Mouse (Mus musculus) liver, embryonic 13.5 days (tissue): ENCODE data around the gene Sh2b3. TPM values are rescaled to one million over a fixed set of nuclear protein-coding genes. Genes with fewer than 3 reads are reported as not detected.

Experiments
- ATAC-seq: fragments of 200-750 bp; cut with Nextera tagmentation; 2 replicates; pipeline ENCODE4 v1.8.0; 2017; ENCODE audit warnings: low read depth, mild to moderate bottlenecking, moderate number of reproducible peaks, moderate library complexity
- DNase-seq: peaks from one replicate; pipeline ENCODE4 v3.0.0; 2022
- H3K27ac ChIP-seq: fragments of 300-500 bp; sonication (generic); 2 replicates; pipeline ENCODE4 v1.5.1; 2015; ENCODE audit warnings: moderate library complexity, mild to moderate bottlenecking, inconsistent platforms
- H3K27me3 ChIP-seq: fragments of 300-500 bp; sonication (generic); 2 replicates; pipeline ENCODE4 v1.6.1; 2015; ENCODE audit warnings: mild to moderate bottlenecking, inconsistent platforms
- H3K36me3 ChIP-seq: fragments of 300-500 bp; sonication (generic); 2 replicates; pipeline ENCODE4 v1.6.1; 2015; ENCODE audit warnings: mild to moderate bottlenecking, inconsistent platforms
- H3K4me1 ChIP-seq: fragments of 300-500 bp; sonication (generic); replicated peaks from 2 replicates; pipeline ENCODE4 v1.6.1; 2015; ENCODE audit warnings: inconsistent platforms
- H3K4me2 ChIP-seq: fragments of 300-500 bp; sonication (generic); 2 replicates; pipeline ENCODE4 v1.6.1; 2015; ENCODE audit warnings: inconsistent platforms, mild to moderate bottlenecking, moderate library complexity
- H3K4me3 ChIP-seq: fragments of 300-500 bp; sonication (generic); replicated peaks from 2 replicates; pipeline ENCODE4 v1.5.1; 2015; ENCODE audit warnings: mild to moderate bottlenecking, inconsistent platforms
- H3K9ac ChIP-seq: fragments of 300-500 bp; sonication (generic); 2 replicates; pipeline ENCODE4 v1.6.1; 2015; ENCODE audit warnings: mild to moderate bottlenecking, inconsistent platforms
- H3K9me3 ChIP-seq: fragments of 300-500 bp; sonication (generic); replicated peaks from 2 replicates; pipeline ENCODE4 v1.6.1; 2016; ENCODE audit warnings: inconsistent platforms
- WGBS: fragments of 180-500 bp; shearing (Covaris S2); methylation state at CpG from one replicate; pipeline ENCODE4 v1.1.7; 2015; ENCODE audit not compliant: insufficient replicate concordance; 5-methylcytosine and 5-hydroxymethylcytosine counted together
- polyA plus RNA-seq: library from polyadenylated mRNA; unstranded; fragments of >200 nt; fragmentation: Nextera tagmentation; extraction: Ambion mirVana; gene quantifications from 2 replicates; pipeline ENCODE4 v1.2.1, GENCODE M21; 2015

Sh2b3 gene
- polyA plus RNA-seq, 1 experiment from 2014 or later = 6.1 TPM

DNA sequence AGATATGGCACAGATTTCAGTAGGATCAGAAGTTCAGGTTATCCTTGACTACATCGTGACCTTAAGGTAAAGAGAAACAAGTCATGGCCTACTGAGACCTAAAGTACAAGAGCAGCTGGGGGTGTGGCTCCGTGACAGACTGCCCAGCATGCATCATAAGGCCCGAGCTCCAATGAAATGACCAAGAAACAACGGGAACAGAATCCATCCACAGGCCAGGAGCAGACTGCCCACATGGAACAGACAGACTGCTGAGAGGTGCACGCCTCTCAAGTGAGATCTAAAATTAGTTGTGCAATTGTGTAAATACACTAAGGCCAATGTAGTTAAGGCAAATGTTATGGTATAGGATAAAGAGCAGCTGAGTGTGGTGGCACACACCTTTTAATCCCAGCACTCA is 15.9 kb downstream of the Sh2b3 start:
- Histone ChIP-seq H3K4me2 (no peak overlapping the region), H3K27ac (no peak overlapping the region), H3K9ac (no peak overlapping the region), H3K36me3 (peaks cover 93% of the 10 kb centered on the region), H3K4me3 (no peak overlapping the region), H3K4me1 (peaks cover 49% of the 10 kb centered on the region), H3K27me3 (no peaks in the 10 kb centered on the region), H3K9me3 (no peaks in the 10 kb centered on the region)
- 72% methylated on average over 5 of the region's 5 CpGs for WGBS
- DNase-seq = no peak
- no peak for ATAC-seq

DNA sequence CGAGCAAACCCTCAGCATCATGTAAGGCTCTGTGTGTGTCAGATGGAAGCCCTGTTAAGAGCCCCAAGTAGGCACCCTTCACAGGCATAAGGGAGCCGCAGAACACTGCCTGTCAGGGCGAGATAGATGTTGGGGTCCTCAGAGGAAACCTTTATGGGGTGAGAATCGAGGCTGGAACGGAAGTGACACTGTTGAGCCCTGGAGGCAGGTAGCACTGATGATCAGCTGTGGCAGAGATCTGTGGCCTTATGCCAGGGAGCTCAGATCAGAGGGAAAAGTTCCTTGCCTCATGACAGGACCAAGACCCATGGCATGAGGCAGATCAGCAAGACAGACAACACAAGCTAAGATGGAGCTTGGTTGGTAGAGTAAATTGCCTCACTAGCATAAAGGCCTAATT is 16.3 kb downstream of the Sh2b3 start:
- DNase-seq (no peak), ATAC-seq (no peak)
- H3K27me3 ChIP-seq = no peaks in the 10 kb centered on the region
- H3K9me3 ChIP-seq = no peaks in the 10 kb centered on the region
- H3K27ac ChIP-seq = 0 out of 2 replicates have a peak overlapping the region, but pooled peaks have one; percentile 4
- H3K4me1 ChIP-seq = peaks cover 49% of the 10 kb centered on the region
- H3K4me2 ChIP-seq = no peak overlapping the region
- no peak overlapping the region for H3K4me3 ChIP-seq
- H3K9ac ChIP-seq = no peak overlapping the region
- peaks cover 93% of the 10 kb centered on the region for H3K36me3 ChIP-seq
- 72% methylated on average over 5 of the region's 5 CpGs for WGBS

DNA sequence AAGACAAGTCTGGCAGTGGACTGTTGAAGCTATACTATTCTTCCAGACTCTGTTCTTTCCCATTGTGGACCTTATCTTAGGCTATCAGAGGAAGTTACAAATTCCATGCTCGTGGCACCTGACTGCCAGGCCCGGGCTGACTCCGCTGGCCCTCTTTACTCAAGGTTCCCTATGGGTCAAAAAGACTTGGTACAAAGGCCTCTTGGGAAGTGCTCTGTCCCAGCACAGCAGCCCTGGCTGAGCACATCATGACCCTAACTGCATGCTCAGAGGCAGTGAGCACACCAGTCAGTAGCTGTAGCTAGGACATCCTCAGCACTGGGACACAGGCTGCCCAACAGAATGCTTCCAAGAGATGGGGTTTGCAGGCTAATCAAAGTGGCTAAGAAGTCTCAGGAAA is 16.8 kb downstream of the Sh2b3 start:
- peaks cover 49% of the 10 kb centered on the region for H3K4me1 ChIP-seq
- H3K9me3 ChIP-seq = no peaks in the 10 kb centered on the region
- ATAC-seq = no peak
- H3K36me3 ChIP-seq = peaks cover 93% of the 10 kb centered on the region
- no peak overlapping the region for H3K9ac ChIP-seq
- H3K27me3 ChIP-seq = no peaks in the 10 kb centered on the region
- WGBS = 55% methylated on average over 3 of the region's 3 CpGs
- no peak for DNase-seq
- no peak overlapping the region for H3K4me2 ChIP-seq
- no peak overlapping the region for H3K4me3 ChIP-seq
- H3K27ac ChIP-seq = 0 out of 2 replicates have a peak overlapping the region, but pooled peaks have one; percentile 4

DNA sequence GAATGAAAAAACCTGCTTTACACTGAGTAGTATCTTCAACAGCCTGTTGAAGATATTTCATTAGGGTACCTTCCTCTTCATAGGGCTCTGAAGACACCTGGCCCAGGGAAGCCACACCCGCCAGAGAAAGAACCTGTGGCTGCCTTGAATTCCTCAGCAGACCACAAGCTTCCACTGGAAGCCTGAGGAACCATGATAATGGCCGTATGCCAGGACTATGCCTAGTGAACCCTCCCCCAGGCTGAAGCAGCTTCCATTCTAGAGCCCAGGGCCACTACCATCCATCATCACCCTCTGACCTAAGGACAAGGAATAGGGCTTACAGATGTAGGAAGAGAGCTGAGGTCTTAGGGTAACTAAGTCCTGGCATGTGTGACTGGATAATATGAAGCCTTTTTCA is 17.3 kb downstream of the Sh2b3 start:
- no peak overlapping the region for H3K9ac ChIP-seq
- H3K4me1 ChIP-seq = peaks cover 45% of the 10 kb centered on the region
- peak overlapping the region; percentile 29; the same call in 1 of the 2 replicates for H3K27ac ChIP-seq
- no peaks in the 10 kb centered on the region for H3K27me3 ChIP-seq
- H3K36me3 ChIP-seq = peaks cover 91% of the 10 kb centered on the region
- no peaks in the 10 kb centered on the region for H3K9me3 ChIP-seq
- ATAC-seq = no peak
- 45% methylated on average over 2 of the region's 2 CpGs for WGBS
- no peak overlapping the region for H3K4me2 ChIP-seq
- H3K4me3 ChIP-seq = no peak overlapping the region
- DNase-seq = no peak

DNA sequence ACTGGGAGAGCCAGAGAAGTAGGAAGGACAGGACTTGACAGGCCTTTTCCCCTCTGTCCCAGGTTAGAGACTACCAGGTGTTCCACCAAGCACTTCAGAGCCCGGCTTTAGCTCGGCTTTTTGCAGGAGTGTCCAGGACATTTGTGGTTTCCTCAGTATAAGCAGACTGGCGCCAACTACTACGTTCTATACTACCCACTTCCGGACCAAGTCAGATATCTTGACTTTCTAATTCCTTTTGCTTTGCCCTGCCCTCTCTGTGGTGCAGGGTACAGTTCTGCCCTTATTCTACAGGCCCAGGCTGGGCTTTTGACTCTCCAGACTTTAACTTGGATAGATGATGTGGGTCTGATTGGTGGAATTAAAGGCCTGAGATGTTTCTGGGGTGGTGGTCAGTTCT is 17.9 kb downstream of the Sh2b3 start:
- WGBS = 45% methylated on average over 5 of the region's 5 CpGs
- Histone ChIP-seq H3K9ac (no peak overlapping the region), H3K36me3 (peaks cover 90% of the 10 kb centered on the region), H3K27ac (no peak overlapping the region), H3K9me3 (no peaks in the 10 kb centered on the region), H3K4me1 (peaks cover 40% of the 10 kb centered on the region), H3K4me2 (no peak overlapping the region), H3K27me3 (no peaks in the 10 kb centered on the region), H3K4me3 (no peak overlapping the region)
- ATAC-seq = no peak
- no peak for DNase-seq

DNA sequence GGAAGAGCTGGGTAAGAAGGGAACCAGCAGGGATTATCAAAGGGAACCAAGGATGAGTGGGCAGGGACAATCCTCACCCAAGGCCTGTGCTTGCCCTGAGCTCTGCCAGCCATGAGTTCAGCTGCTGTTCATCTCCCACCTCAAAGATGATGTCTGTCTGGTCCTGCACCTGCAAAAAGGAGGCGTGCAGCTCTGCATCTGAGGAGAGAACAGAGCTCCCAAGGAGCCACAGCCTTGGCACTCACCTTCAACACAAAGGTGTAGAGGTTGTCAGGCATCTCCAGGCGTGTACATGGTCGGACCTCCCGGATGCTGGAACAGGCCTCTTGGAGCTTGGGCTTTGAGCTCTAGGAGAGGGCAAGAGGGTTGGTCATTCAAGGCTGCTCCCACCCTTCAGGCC is 18.6 kb downstream of the Sh2b3 start:
- Histone ChIP-seq H3K36me3 (peaks cover 91% of the 10 kb centered on the region), H3K27ac (no peak overlapping the region), H3K9ac (no peak overlapping the region), H3K4me3 (no peak overlapping the region), H3K27me3 (no peaks in the 10 kb centered on the region), H3K4me2 (no peak overlapping the region), H3K9me3 (no peaks in the 10 kb centered on the region), H3K4me1 (peaks cover 33% of the 10 kb centered on the region)
- DNase-seq (no peak), ATAC-seq (no peak)
- 90% methylated on average over 4 of the region's 4 CpGs for WGBS

DNA sequence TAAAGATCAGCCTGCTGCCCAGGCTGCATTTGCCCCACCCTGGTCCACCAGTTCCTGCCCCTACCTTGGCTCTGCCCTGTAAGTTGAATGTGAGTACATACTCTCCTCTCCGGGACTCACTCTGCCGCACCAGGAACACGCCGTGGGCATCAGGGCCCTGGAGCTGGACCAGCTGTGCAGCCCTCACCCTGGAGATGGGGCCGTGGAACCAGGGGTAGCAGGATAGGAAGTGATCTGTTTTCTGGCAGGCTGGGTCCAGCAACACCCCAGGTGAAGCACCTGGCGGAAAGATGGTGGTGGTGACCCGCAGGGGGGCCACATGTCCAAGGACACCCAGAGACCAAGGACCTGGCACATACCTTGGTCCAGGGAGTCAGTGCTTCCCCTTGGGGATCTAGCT is 19.0 kb downstream of the Sh2b3 start:
- WGBS = 92% methylated on average over 7 of the region's 7 CpGs
- Histone ChIP-seq H3K36me3 (peaks cover 91% of the 10 kb centered on the region), H3K9ac (no peak overlapping the region), H3K9me3 (no peaks in the 10 kb centered on the region), H3K27ac (no peak overlapping the region), H3K4me2 (no peak overlapping the region), H3K27me3 (no peaks in the 10 kb centered on the region), H3K4me1 (peaks cover 29% of the 10 kb centered on the region), H3K4me3 (no peak overlapping the region)
- DNase-seq (no peak), ATAC-seq (no peak)

DNA sequence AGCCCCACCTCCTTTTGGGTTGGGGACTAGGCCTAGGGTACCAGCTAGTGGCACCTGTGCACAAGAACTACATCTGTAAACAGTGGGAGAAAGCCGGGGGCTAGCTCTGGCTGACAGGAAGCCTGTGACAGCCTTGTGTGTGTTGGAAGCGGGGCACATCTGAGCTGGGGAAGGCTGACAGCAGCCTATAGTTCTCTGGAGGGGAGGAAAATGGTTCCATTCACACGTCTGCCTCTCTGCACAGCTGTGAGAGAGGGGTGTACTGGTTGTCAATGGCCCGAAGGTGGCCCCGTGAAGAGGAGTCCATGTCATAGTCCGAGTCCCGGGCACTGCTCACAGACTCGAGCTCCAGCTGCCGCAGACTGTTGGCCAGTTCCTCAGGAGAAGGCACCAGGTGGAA is 19.9 kb downstream of the Sh2b3 start:
- H3K4me3 ChIP-seq = no peak overlapping the region
- peaks cover 91% of the 10 kb centered on the region for H3K36me3 ChIP-seq
- H3K9me3 ChIP-seq = no peaks in the 10 kb centered on the region
- DNase-seq (no peak), ATAC-seq (0 out of 2 replicates have a peak, but pooled peaks have one; percentile 4)
- no peaks in the 10 kb centered on the region for H3K27me3 ChIP-seq
- 87% methylated on average over 9 of the region's 9 CpGs for WGBS
- no peak overlapping the region for H3K27ac ChIP-seq
- no peak overlapping the region for H3K9ac ChIP-seq
- H3K4me1 ChIP-seq = peaks cover 27% of the 10 kb centered on the region
- H3K4me2 ChIP-seq = no peak overlapping the region

DNA sequence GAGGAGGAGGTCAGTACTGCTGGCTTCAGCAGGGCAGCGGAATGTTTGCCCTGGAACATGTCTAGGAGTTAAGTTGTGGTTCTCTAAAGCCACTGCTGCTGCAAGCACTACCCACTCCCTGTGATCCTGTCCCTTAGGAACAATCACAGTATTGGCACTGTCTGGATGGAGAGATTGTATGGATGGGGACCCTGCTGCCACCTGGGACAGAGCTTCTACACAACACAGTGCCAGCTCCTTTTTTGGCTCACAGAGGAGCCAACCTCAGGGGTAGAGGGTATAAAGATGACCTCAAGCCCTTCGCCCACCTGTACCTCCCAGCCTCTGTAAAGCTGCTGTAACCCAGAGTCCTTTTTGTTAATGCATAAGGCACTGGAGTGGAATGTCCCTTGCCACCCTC is 20.8 kb downstream of the Sh2b3 start:
- WGBS = 77% methylated on average over 2 of the region's 2 CpGs
- Histone ChIP-seq H3K4me3 (no peak overlapping the region), H3K27ac (no peak overlapping the region), H3K4me1 (peaks cover 32% of the 10 kb centered on the region), H3K4me2 (no peak overlapping the region), H3K36me3 (peaks cover 93% of the 10 kb centered on the region), H3K9ac (no peak overlapping the region), H3K27me3 (no peaks in the 10 kb centered on the region), H3K9me3 (no peaks in the 10 kb centered on the region)
- ATAC-seq (no peak), DNase-seq (no peak)

DNA sequence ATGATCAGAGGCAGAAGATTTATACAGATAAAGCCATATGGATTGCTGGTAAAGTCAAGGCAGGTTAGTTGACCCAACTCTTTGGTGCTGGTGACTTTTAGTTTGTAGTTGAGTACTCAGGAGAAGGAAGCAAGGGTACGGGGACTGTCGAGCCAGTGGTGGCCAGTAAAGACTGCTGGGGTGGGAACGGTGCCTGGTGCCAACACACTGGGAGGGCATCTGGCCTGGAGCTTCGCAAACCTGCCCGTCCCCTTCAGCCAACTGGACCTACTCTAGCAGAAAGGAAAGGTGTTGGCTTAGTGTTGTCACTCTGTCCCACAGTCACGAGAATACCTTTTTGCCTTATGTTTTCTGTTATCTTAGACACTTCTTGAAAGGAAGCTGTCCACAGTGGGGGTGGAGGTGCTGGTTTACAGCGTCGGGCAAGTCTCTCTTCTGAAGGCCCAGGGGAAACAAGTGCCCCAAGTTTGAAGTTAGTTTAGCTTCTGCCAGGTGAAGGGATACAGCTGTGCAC is 21.5 kb downstream of the Sh2b3 start:
- no peak for ATAC-seq
- 73% methylated on average over 8 of the region's 8 CpGs for WGBS
- Histone ChIP-seq H3K27me3 (no peaks in the 10 kb centered on the region), H3K36me3 (peaks cover 94% of the 10 kb centered on the region), H3K4me1 (peaks cover 35% of the 10 kb centered on the region), H3K4me2 (no peak overlapping the region), H3K9ac (no peak overlapping the region), H3K9me3 (no peaks in the 10 kb centered on the region), H3K4me3 (no peak overlapping the region), H3K27ac (no peak overlapping the region)
- no peak for DNase-seq

DNA sequence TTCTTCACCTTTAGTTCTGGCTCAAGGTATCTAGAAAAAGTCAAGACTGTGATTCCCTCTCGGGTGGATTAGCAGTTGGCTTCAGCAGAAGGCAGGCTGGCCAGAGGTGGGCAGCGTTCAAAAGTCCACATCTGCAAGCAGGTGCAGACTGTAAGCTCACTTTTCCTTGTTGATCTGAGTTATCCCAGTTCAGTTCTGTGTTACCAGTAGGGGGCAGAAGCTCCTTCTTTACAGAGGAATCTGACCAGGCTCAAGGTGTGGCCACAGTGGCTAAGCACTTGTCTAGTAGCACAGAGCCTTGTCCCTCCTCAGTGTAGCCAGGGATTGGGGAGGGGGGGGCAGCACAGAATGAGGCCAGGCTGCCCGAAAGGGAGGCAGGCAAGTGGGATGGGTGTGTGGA is 22.4 kb downstream of the Sh2b3 start:
- ATAC-seq (no peak), DNase-seq (peak; percentile 28)
- Histone ChIP-seq H3K27ac (no peak overlapping the region), H3K9me3 (no peaks in the 10 kb centered on the region), H3K4me1 (peaks cover 33% of the 10 kb centered on the region), H3K4me3 (no peak overlapping the region), H3K36me3 (peaks cover 96% of the 10 kb centered on the region), H3K4me2 (no peak overlapping the region), H3K27me3 (no peaks in the 10 kb centered on the region), H3K9ac (no peak overlapping the region)
- 42% methylated on average over 3 of the region's 3 CpGs for WGBS

DNA sequence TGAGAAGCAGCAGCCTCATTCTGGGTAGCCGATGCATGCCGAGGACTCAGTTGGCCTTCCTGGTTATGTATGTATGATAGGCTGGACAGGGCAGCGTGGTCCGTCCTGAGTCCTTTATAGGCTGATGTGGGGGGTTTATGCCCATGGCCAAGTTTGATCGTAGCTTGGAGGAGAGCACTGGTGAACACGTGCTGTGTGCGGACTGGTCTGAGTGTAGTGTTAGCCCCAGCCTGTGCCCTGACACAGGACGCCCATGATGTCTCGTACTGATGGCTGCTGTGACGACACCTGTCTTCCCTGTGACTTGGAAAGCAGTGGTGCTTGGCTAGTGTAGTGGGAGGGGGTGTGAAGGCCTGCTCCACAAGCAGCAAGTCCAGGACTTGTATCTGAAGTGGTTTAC is 23.7 kb downstream of the Sh2b3 start:
- H3K27ac ChIP-seq = no peak overlapping the region
- H3K27me3 ChIP-seq = no peaks in the 10 kb centered on the region
- 86% methylated on average over 10 of the region's 10 CpGs for WGBS
- H3K4me3 ChIP-seq = no peak overlapping the region
- H3K36me3 ChIP-seq = peaks cover 91% of the 10 kb centered on the region
- no peak overlapping the region for H3K4me2 ChIP-seq
- DNase-seq (no peak), ATAC-seq (no peak)
- no peaks in the 10 kb centered on the region for H3K9me3 ChIP-seq
- peaks cover 36% of the 10 kb centered on the region for H3K4me1 ChIP-seq
- H3K9ac ChIP-seq = no peak overlapping the region
